Mouse (Mus musculus) left cerebral cortex, postnatal 36 days (tissue): ENCODE measurements around the gene Etnk1. TPM values are rescaled to one million over a fixed set of nuclear protein-coding genes. Genes with fewer than 3 reads are reported as not detected.
"Not testable (repeated sequence)": the region's sequence is repeated elsewhere in the genome, so short reads cannot be mapped to it uniquely, and the experiment has no call there.

Experiments
- DNase-seq, 2 experiments: peaks; one replicate each; pipeline ENCODE4 v3.0.0; 2021 to 2022; ENCODE audit warnings: low spot score in 2 of 2, mixed read lengths in 1 of 2
- intact Hi-C: fragments of 180-260 bp; cut with DNase I; formaldehyde crosslinking; loops from one replicate; pipeline ENCODE4 v1.15.1; 2025
- total RNA-seq, 2 experiments: library from RNA; stranded (reverse); gene quantifications; 2 replicates each; pipeline ENCODE4 v1.2.3; 2021

The Etnk1 gene
- total RNA-seq, 2 experiments from 2014 or later: 167 to 193 TPM

DNA sequence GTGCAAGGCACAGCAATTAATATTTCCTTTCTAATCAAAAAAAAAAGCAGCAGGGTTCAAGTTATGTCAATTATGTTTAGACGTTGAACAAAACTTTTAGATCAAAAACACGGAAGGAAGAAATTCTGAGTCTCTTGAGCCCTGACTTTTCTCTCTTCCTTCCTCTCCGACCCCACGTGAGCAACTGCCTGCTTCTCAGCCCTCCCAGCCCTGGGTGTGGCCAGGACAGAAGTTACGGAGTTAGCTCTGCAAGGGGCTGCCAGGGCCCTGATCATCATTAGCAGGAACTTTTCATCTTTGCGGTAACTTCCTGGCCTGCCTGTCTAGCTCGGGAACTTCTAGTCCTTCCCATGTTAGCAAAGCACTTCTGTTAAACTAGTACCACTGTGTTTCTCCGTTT is 20.3 kb upstream of the Etnk1 start:
- intact Hi-C loops: no loop called here
- DNase-seq: no peak

DNA sequence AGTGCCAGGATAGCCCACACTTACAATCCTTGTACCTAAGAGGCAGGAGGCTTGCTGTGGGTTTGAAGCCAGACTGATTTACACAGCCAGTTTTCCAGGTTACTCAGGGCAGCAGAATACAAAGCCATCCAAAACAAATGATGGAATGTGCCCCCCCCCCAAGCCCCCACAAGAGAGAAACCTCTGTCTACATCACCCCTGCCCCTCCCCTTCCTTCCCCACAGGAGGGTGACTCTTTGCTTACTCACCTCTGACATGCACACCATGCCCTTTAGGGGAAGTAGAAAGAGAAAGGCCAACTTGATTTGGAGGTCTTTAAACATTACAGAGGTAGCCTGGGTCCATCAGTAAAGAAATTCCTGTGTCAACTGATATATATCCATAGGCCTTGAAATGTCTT is 18.2 kb upstream of the Etnk1 start:
- intact Hi-C loops: no loop called here
- DNase-seq: no peak

DNA sequence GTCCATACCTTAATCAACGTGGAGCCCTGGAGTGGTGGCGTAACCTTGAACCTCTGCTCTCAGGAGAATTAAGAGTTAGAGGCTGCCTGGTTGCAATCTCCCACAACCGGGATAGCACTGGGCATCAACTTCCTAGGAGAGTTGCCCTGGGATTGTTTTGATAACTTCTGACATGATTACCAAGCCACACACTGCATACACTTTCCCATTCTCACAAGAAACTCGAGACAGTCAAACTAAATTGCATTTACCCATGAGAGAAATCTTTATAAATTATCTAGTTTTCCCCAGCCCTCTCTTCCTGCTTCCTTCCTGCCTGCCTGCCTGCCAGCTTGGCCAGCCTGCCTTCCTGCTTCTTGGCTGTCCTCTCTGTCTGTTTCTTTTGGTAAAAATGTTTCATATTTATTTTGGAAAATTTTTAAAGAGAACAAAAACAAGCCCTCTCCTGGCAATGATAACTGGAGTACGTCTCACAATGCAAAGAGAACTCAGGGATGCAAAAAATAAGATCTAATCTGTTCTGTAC is 17.2 kb upstream of the Etnk1 start:
- intact Hi-C loops: no loop called here

DNA sequence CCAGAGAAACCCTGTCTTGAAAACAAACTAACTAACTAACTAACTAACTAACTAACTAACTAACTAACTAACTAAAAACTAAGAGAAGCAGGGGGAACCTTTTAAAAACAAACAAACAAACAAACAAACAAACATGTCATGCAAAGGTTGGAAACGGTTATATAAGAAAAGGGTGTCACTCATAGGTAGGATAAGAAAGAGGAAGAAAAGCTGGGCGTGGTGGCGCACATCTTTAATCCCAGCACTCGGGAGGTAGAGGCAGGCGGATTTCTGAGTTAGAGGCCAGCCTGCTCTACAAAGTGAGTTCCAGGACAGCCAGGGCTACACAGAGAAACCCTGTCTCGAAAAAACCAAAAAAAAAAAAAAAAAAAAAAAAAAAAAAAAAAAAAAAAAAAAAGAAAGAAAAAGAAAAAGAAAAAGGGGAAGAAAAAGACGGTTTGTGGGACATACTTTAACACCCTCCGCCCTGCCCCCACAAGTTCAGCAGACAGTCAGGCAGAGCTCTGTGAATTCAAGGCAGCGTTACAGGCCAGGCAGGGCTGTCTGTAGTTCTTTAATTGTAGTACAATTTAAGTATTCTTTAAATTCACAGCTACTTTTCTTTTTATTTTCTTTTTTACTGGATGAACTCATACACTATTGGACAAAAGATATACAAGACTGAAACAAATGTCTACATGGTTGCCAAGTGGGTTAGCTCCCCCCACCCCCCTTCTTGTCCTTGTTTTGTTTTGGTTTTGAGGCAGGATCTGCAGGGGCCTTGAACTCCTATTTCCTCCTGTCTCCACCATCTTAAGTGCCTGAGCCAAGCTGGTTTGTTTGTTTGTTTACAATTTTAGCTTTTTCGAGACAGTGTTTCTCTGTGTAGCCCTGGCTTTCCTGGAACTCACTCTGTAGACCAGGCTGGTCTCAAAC is 15.7 kb upstream of the Etnk1 start:
- intact Hi-C loops, DNase-seq: not testable (repeated sequence)

More for the DNA sequence above, 17.2 kb upstream of the Etnk1 start:
- DNase-seq: no peak

DNA sequence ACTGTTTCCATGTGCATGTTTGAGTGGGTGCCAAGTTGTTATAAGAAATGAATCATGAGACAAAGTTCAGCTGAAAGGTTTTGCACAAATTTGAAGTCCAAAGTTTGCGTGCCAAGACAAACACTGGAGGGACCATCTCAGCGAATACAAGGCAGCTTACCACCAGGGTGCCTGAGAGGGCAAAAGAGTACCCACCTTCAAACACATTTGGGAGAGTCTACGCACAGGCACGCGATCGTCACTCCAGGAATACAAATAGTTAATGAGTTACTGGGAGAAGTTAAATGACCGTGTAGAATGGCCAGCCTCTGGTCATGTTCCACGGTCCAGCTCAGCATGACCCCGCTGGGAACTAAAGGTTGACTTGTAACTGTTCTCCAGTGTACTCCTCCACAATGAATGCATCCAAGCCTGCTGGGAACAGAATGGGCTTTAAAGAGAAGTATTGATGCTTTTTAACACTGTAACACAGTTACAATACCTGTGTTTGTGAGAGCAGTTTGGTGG is 14.6 kb upstream of the Etnk1 start:
- no peak for DNase-seq
- intact Hi-C loops: no loop called here

DNA sequence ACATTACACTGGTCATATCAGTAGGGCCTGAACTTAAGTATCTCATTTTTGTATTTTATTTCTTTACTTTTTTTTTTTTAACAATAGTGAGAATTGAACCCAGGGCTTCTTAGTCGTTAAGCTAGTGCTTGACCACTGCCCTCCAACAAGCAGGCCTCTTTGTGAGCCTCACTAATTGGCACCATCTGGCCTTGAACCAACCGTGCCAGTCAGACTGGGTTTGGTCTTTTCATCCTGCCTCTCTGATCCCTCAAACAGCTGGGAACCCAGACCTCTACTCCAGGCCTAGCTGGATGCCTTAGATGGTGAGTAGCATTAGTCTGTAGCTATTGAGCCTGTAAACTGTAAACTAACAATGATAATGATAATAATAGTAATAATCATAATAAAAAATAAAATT is 13.9 kb upstream of the Etnk1 start:
- DNase-seq: no peak
- intact Hi-C loops: no loop called here

DNA sequence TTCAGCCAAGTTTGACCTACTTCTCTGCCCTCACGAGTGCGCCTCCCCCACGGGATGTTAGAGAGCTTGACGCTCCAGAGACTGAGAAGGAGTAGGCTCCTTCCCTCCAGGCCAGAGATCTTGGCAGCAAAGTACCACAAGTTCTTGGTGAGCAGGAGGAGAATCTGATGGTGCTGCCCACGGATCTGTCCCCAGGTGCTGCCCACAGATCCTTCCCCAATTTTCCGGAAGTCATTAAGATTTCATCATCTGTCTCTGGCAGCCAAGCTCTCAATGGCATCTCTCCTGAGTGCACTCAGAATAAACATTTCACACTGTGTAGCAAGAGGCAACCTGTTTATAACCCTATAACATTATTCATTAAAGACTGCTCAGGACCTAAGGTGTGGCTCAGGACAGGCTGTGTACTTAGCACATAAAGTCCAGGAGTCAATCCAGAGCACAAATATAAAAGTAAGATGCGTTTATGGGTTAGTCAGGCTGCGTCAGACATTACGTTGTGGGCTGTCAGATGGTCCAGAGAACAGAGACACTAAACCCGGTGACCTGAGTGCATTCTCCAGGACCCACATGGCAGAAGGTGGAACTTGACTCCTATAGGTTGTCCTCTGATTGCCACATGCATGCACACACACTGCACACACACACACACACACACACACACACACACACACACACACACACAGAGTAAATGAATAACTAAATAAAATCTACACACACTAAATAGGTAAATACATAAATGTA is 13.1 kb upstream of the Etnk1 start:
- intact Hi-C loops: no loop called here
- DNase-seq: no peak

DNA sequence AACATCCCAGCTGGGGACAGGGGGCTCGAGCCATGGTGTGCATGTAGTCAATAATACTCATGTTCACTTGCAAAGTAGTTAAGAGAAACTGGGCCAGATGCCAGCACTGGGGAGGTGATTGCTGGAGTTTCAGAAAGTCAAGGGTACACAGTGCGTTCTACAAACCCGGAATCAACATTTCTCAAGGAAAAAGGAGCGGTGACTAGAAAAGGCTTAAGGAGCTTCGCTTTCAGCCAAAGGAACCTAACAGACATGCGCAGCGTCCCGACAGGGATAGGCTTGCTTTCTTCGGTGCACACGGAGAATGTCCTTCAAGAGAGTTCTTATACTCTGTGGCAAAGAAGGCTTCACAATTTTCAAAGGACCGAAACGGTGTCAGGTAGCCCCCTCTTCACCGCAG is 12.1 kb upstream of the Etnk1 start:
- intact Hi-C loops: no loop called here
- no peak for DNase-seq

DNA sequence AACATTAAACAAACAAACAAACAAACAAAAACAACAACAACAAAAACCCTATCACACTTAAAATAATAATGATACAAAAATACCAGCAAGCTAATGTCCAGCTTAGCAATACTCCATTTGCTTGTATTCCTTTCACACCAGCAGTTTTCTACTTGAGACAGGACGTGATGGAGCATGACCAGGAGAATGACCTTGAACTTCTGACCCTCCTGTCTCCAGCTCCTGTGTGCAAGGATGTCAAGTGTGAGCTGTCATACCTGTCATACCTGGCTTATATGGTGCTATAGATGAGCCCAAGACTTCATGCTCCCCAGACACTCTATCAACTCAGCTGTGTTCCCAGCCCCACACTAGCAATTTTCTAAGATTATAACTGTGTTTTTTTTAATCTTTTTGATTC is 11.0 kb upstream of the Etnk1 start:
- no peak for DNase-seq
- intact Hi-C loops: no loop called here

DNA sequence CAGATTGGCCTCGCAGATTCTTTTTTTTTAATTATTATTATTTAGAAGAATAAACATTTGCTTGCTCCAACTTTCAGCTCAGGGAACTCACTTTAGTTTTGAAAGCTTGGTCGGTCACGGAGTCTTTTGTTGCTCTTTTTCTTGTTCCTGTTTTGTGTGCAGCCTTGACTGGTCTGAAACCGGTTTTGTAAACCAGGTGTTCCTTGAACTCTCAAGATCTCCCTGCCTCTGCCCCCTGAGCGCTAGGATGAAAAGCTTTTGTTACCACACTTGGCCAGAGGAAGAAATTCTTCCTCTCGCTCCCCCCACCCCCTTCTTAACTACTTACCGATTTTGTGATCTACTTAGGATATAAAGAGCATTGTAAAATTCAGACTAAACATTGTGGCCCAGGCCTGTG is 10.3 kb upstream of the Etnk1 start:
- intact Hi-C loops: no loop called here
- DNase-seq: no peak

DNA sequence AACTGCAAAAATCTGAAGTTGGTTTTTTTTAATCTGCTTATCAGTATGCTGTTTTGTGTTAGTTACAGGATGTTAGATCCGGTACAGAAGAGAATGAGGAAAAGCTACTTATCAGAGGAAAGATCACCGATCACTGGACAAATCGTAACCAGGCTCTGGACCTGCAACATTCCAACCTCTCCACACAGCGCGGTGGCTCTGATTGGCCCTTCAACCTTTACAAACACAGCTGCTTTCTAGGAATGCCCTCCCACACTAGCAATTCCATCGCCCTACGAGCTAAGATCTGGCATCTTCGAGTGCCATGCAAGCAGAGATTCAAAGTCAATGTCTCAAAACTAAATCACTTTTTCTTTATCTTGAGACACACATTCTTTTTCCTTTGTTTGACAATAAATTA is 9.6 kb upstream of the Etnk1 start:
- intact Hi-C loops: no loop called here
- no peak for DNase-seq

DNA sequence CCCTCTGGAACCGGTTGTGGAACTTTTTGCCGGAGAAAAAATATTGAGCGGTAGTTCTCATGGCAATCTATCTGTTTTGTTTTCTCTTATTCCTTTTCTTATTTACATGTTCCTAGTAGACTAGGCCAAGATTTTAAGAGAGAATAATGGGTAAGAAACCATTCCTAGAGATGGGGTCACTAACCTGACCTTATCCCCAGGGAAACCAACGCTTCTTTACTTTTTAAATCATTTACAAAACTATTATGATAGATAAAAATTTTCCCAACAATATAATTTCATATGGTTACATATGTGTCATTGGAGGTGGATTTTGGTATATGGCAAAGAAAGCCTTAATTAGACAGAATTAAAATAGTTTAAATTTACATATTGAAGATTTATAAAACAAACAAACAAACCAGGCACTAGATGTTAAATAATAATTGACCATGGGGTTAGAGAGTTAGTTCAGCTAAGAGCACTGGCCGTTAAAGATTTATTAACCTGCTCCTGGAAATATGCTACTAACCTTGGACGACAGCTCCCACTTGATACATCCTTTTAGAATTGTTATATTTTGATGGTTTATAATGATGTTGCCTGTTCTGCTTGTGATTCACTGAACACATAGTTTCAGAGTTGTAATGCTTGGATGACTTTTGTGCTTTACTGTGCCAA is 6.3 kb upstream of the Etnk1 start:
- intact Hi-C loops: no loop called here
- DNase-seq: no peak

DNA sequence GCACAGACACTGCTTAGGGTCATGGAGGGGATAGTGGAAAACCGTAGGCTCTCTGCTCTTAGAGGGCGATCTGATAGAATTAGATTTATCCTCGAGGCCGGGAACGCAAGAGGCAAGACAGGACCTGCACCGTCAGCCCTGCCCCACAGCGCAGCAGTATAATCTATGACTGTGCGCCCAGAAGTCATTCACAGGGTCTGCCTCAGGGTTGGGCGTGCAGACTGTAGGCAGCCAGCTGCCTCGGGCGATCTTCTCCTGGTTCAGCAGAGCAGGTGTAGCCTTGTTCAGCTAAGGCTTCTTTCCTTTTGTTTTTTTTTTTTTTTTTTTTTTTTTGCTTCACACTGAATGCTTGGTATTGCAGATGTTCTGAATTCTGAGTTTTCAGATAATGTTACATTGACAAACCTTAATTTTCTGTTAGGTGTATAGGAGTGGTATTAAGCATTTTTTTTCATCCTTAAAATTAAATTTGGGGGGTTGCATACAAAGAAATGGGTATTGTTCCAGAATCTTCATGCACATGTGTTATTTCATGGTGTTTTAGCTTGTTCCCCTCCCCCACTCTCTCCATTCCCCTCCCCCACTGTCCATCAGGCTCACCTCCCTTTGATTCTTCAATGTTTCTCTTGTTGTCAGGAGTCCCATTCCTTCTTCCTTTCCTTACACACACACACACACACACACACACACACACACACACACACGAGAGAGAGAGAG is 4.7 kb upstream of the Etnk1 start:
- no peak for DNase-seq
- intact Hi-C loops: no loop called here

DNA sequence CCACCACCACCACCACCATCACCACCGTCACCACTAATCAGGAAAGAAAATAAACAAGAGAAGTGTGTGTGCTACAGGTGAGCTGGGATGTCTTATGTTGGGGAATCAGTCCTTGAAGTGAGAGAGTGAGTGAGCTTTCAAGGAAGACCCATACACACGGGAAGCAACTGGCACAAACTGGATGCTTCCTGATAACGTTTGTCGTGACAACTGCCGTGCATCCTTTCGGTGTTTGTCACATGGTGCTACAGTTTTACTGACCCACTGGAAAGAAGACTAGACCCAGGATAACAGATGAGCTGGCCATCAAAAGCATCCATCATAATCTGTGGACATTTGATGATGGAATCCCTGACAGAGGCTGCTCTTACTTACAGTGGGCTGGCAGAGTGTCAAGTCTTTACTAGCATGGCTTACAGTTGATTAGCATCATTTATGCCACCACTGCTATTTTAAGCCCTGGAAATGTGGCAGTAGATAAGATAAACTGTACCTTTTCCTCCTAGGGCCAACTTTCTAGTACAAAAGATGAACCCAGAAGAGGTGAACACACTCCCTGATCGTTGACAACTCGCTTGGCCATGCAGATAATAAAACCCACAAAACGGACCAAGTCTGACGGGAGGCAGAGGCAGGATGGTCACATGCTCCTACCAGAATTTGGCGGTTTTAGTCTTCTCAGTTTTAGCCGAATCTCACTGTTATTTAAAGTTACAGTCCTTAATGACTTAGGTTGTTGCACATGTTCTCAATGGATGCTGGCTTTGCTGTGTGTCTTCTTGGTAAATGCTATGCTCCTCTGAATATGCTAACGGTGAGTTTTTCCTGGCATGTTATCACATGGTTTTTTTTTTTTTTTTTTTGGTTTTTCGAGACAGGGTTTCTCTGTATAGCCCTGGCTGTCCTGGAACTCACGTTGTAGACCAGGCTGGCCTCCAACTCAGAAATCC is 2.8 kb upstream of the Etnk1 start:
- intact Hi-C loops: no loop called here
- DNase-seq: no peak

DNA sequence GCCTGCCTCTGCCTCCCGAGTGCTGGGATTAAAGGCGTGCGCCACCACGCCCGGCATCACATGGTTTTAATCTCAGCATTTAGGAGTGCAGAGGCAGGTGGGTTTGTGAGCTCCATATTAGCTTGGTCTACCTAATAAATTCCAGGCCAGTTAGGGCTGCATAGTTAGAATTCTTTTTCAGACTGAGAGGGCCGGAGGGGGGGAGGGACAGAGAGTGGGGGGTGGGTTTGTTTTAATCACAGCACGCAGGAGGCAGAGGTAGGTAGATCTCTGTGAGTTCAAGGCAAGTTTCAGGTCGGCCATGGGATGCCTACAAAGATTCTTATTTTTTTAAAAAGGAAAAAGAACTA is 2.1 kb upstream of the Etnk1 start:
- no peak for DNase-seq

DNA sequence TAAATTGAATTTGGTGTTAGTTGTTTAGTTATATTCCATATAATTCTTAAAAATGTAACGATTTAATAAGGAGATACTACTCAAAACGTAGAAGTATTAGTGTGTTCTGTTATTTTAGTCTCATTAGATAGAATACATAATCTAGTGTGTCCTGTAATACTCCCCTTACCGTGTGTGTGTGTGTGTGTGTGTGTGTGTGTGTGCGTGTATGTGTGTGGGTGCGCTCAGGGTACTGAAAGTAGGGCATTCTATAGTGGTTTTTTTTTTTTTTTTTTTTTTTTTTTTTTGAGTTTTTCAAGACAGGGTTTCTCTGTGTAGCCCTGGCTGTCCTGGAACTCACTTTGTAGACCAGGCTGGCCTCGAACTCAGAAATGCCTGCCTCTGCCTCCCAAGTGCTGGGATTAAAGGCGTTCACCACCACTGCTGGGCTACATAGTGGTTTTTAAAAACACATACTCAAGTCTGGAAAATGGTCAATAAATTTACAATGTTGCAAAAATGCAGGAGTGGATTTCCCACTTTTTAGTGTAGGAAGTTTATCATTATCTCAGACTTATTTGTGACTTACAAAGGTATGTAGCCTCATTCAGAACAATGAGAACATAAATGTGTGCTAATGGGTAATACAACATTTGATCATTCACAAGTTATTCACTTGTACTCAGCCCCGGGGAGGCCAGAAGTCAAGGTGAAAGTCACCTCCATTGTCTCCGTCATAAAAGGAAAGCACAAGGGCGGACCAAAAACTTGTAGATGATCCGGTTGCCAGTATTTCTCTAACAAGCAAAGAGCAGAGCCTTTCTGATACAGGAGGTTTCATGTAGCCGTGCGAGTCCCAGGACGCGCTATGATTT is 1.4 kb upstream of the Etnk1 start:
- intact Hi-C loops: loop anchor here (2.0 kb wide), 1 partner anchor 67 kb away; no protein-coding TSS in a partner anchor
- DNase-seq: no peak

More for the DNA sequence above, 2.1 kb upstream of the Etnk1 start:
- intact Hi-C loops: no loop called here

DNA sequence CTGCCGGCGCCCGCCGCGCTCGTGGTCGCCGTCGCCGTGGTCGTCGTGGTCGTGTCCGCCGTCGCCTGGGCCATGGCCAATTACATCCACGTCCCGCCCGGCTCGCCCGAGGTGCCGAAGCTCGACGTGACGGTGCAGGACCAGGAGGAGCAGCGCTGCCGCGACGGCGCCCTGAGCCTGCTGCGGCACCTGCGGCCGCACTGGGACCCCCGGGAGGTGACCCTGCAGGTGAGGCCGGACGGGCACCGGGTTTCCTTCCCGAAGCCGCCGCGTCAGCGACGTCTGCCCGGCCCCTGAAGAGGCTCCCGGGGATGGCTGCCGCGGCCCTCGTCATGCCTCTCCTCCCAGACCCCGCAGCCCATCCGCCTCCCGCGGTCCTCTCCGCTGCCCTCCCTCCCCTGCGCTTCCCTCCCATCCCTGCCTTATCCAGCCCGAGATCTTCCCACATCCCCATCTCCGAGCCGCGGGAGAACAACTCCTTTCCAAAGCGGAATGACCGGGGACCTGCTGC is 443 bp downstream of the Etnk1 start:
- intact Hi-C loops: loop anchor here (2.0 kb wide), 1 partner anchor 69 kb away; no protein-coding TSS in a partner anchor
- DNase-seq: no peak
